Mouse (Mus musculus): ENCODE measurements around the gene Lgr6. TPM values are rescaled to one million over a fixed set of nuclear protein-coding genes. Genes with fewer than 3 reads are reported as not detected.

Lgr6 gene
- polyA plus RNA-seq, 1 experiment from 2014 or later: 0.15 TPM

- Histone ChIP-seq H3K27me3 (peaks cover 2% of the 10 kb centered on the region; the same call in 1 of the 2 replicates), H3K9me3 (replicated peaks) (no peaks in the 10 kb centered on the region), H3K9ac (no peak overlapping the region), H3K27ac (no peak overlapping the region), H3K36me3 (ENCODE audit: poor library complexity, severe bottlenecking) (no peaks in the 10 kb centered on the region), H3K4me3 (no peak overlapping the region), H3K4me2 (no peak overlapping the region), H3K4me1 (peaks cover 6% of the 10 kb centered on the region)
- no peak for ATAC-seq
- WGBS: 74% methylated on average over 7 of the region's 7 CpGs
Measured at GRCm38 (mm10) chr1:135095189-135095588, 9.9 kb downstream of the Lgr6 start.

- no peak overlapping the region for H3K27ac ChIP-seq
- peaks cover 8% of the 10 kb centered on the region for H3K4me1 ChIP-seq
- no peak overlapping the region for H3K4me2 ChIP-seq
- H3K36me3 ChIP-seq (ENCODE audit: poor library complexity, severe bottlenecking): no peaks in the 10 kb centered on the region
- ATAC-seq: no peak
- H3K27me3 ChIP-seq: no peaks in the 10 kb centered on the region
- no peak overlapping the region for H3K4me3 ChIP-seq
- 76% methylated on average over 7 of the region's 7 CpGs for WGBS
- no peak overlapping the region for H3K9ac ChIP-seq
- no peaks in the 10 kb centered on the region for H3K9me3 ChIP-seq (replicated peaks)
Measured at GRCm38 (mm10) chr1:135094723-135095122, 10.4 kb downstream of the Lgr6 start.

- Histone ChIP-seq H3K9ac (no peak overlapping the region), H3K36me3 (ENCODE audit: poor library complexity, severe bottlenecking) (no peaks in the 10 kb centered on the region), H3K27ac (no peak overlapping the region), H3K9me3 (replicated peaks) (no peaks in the 10 kb centered on the region), H3K4me1 (peaks cover 5% of the 10 kb centered on the region; the same call in 1 of the 2 replicates), H3K27me3 (peaks cover 10% of the 10 kb centered on the region), H3K4me2 (no peak overlapping the region), H3K4me3 (no peak overlapping the region)
- 70% methylated on average over 3 of the region's 3 CpGs for WGBS
- no peak for ATAC-seq
Measured at GRCm38 (mm10) chr1:135090914-135091313, 14.2 kb downstream of the Lgr6 start.

GRCm38 (mm10) chr1:135089626-135090025, 15.4 kb downstream of the Lgr6 start:
- H3K4me1 ChIP-seq: peaks cover 5% of the 10 kb centered on the region; the same call in 1 of the 2 replicates
- no peak overlapping the region for H3K9ac ChIP-seq
- no peak overlapping the region for H3K4me3 ChIP-seq
- WGBS: 69% methylated on average over 10 of the region's 10 CpGs
- peaks cover 22% of the 10 kb centered on the region for H3K27me3 ChIP-seq
- no peaks in the 10 kb centered on the region for H3K36me3 ChIP-seq (ENCODE audit: poor library complexity, severe bottlenecking)
- no peak overlapping the region for H3K4me2 ChIP-seq
- ATAC-seq: no peak
- H3K9me3 ChIP-seq (replicated peaks): no peaks in the 10 kb centered on the region
- no peak overlapping the region for H3K27ac ChIP-seq

GRCm38 (mm10) chr1:135087414-135087813, 17.7 kb downstream of the Lgr6 start:
- H3K36me3 ChIP-seq (ENCODE audit: poor library complexity, severe bottlenecking): no peaks in the 10 kb centered on the region
- H3K27ac ChIP-seq: no peak overlapping the region
- peaks cover 5% of the 10 kb centered on the region; the same call in 1 of the 2 replicates for H3K4me1 ChIP-seq
- 75% methylated on average over 1 of the region's 1 CpGs for WGBS
- no peak overlapping the region for H3K4me2 ChIP-seq
- no peak overlapping the region for H3K9ac ChIP-seq
- H3K4me3 ChIP-seq: no peak overlapping the region
- H3K27me3 ChIP-seq: peaks cover 31% of the 10 kb centered on the region
- no peak for ATAC-seq
- H3K9me3 ChIP-seq (replicated peaks): no peaks in the 10 kb centered on the region

GRCm38 (mm10) chr1:135086015-135086414, 19.1 kb downstream of the Lgr6 start:
- Histone ChIP-seq H3K36me3 (ENCODE audit: poor library complexity, severe bottlenecking) (no peaks in the 10 kb centered on the region), H3K27me3 (peaks cover 31% of the 10 kb centered on the region), H3K9ac (no peak overlapping the region), H3K27ac (no peak overlapping the region), H3K9me3 (replicated peaks) (no peaks in the 10 kb centered on the region), H3K4me3 (no peak overlapping the region), H3K4me2 (no peak overlapping the region), H3K4me1 (peaks cover 5% of the 10 kb centered on the region; the same call in 1 of the 2 replicates)
- WGBS: 41% methylated on average over 7 of the region's 7 CpGs
- ATAC-seq: no peak

GRCm38 (mm10) chr1:135085296-135085871, 19.7 kb downstream of the Lgr6 start:
- ATAC-seq: no peak
- Histone ChIP-seq H3K27ac (no peak overlapping the region), H3K9ac (no peak overlapping the region), H3K4me2 (no peak overlapping the region), H3K4me3 (no peak overlapping the region), H3K36me3 (ENCODE audit: poor library complexity, severe bottlenecking) (no peaks in the 10 kb centered on the region), H3K9me3 (replicated peaks) (no peaks in the 10 kb centered on the region), H3K27me3 (peaks cover 31% of the 10 kb centered on the region), H3K4me1 (peaks cover 5% of the 10 kb centered on the region; the same call in 1 of the 2 replicates)
- 14% methylated on average over 28 of the region's 28 CpGs for WGBS

- H3K9ac ChIP-seq: no peak overlapping the region
- H3K4me3 ChIP-seq: no peak overlapping the region
- WGBS: 46% methylated on average over 9 of the region's 9 CpGs
- H3K27ac ChIP-seq: no peak overlapping the region
- no peaks in the 10 kb centered on the region for H3K9me3 ChIP-seq (replicated peaks)
- no peak overlapping the region for H3K4me2 ChIP-seq
- H3K36me3 ChIP-seq (ENCODE audit: poor library complexity, severe bottlenecking): no peaks in the 10 kb centered on the region
- peaks cover 31% of the 10 kb centered on the region for H3K27me3 ChIP-seq
- ATAC-seq: no peak
- no peaks in the 10 kb centered on the region; the same call in 1 of the 2 replicates for H3K4me1 ChIP-seq
Measured at GRCm38 (mm10) chr1:135083465-135083864, 21.6 kb downstream of the Lgr6 start.

GRCm38 (mm10) chr1:135082267-135082666, 22.8 kb downstream of the Lgr6 start:
- Histone ChIP-seq H3K4me1 (no peaks in the 10 kb centered on the region; the same call in 1 of the 2 replicates), H3K4me3 (no peak overlapping the region), H3K4me2 (no peak overlapping the region), H3K27ac (no peak overlapping the region), H3K27me3 (peaks cover 31% of the 10 kb centered on the region), H3K9me3 (replicated peaks) (no peaks in the 10 kb centered on the region), H3K36me3 (ENCODE audit: poor library complexity, severe bottlenecking) (no peaks in the 10 kb centered on the region), H3K9ac (no peak overlapping the region)
- ATAC-seq: no peak
- 80% methylated on average over 3 of the region's 3 CpGs for WGBS

GRCm38 (mm10) chr1:135079021-135079420, 26.1 kb downstream of the Lgr6 start:
- no peak overlapping the region for H3K9ac ChIP-seq
- no peaks in the 10 kb centered on the region for H3K4me1 ChIP-seq
- no peak overlapping the region for H3K4me2 ChIP-seq
- H3K36me3 ChIP-seq (ENCODE audit: poor library complexity, severe bottlenecking): no peaks in the 10 kb centered on the region
- no peak for ATAC-seq
- H3K27ac ChIP-seq: no peak overlapping the region
- H3K4me3 ChIP-seq: no peak overlapping the region
- no peaks in the 10 kb centered on the region for H3K9me3 ChIP-seq (replicated peaks)
- peaks cover 3% of the 10 kb centered on the region for H3K27me3 ChIP-seq
- WGBS: 57% methylated on average over 2 of the region's 2 CpGs

- H3K9me3 ChIP-seq (replicated peaks): no peaks in the 10 kb centered on the region
- H3K9ac ChIP-seq: no peak overlapping the region
- H3K4me2 ChIP-seq: no peak overlapping the region
- no peaks in the 10 kb centered on the region for H3K4me1 ChIP-seq
- no peak overlapping the region for H3K27ac ChIP-seq
- 58% methylated on average over 5 of the region's 5 CpGs for WGBS
- H3K36me3 ChIP-seq (ENCODE audit: poor library complexity, severe bottlenecking): no peaks in the 10 kb centered on the region
- H3K27me3 ChIP-seq: no peaks in the 10 kb centered on the region
- no peak overlapping the region for H3K4me3 ChIP-seq
- no peak for ATAC-seq
Measured at GRCm38 (mm10) chr1:135076470-135076869, 28.6 kb downstream of the Lgr6 start.

GRCm38 (mm10) chr1:135075270-135075669, 29.8 kb downstream of the Lgr6 start:
- Histone ChIP-seq H3K27me3 (no peaks in the 10 kb centered on the region), H3K9me3 (replicated peaks) (no peaks in the 10 kb centered on the region), H3K4me3 (no peak overlapping the region), H3K4me1 (no peaks in the 10 kb centered on the region), H3K9ac (no peak overlapping the region), H3K36me3 (ENCODE audit: poor library complexity, severe bottlenecking) (no peaks in the 10 kb centered on the region), H3K4me2 (no peak overlapping the region), H3K27ac (no peak overlapping the region)
- 100% methylated on average over 1 of the region's 1 CpGs for WGBS
- ATAC-seq: no peak

GRCm38 (mm10) chr1:135072643-135073042, 32.4 kb downstream of the Lgr6 start:
- Histone ChIP-seq H3K4me2 (no peak overlapping the region), H3K9me3 (replicated peaks) (no peaks in the 10 kb centered on the region), H3K27ac (no peak overlapping the region), H3K9ac (no peak overlapping the region), H3K36me3 (ENCODE audit: poor library complexity, severe bottlenecking) (no peaks in the 10 kb centered on the region), H3K4me1 (no peaks in the 10 kb centered on the region), H3K27me3 (no peaks in the 10 kb centered on the region), H3K4me3 (no peak overlapping the region)
- 69% methylated on average over 5 of the region's 5 CpGs for WGBS
- ATAC-seq: no peak

All from forebrain, embryonic 13.5 days (tissue).